Mouse (Mus musculus) CH12.LX (cell line): Measurements from ENCODE around the gene Cenpp. TPM values are rescaled to one million over a fixed set of nuclear protein-coding genes. Genes with fewer than 3 reads are reported as not detected.

Experiments used
- DNase-seq: peaks from one replicate; pipeline ENCODE4 v3.0.0-alpha.2; 2013; ENCODE audit errors: extremely low read depth
- H3K27ac ChIP-seq: 2 replicates; pipeline ENCODE4 v1.5.1; 2012; ENCODE audit warnings: low read depth, mild to moderate bottlenecking, control low read depth, moderate library complexity; ENCODE audit not compliant: insufficient read depth
- H3K27me3 ChIP-seq: replicated peaks from 2 replicates; pipeline ENCODE3; 2012; ENCODE audit warnings: inconsistent platforms
- H3K36me3 ChIP-seq, 2 experiments: replicated peaks in 1 of 2; 2 replicates each; pipeline versions ENCODE3 to v1.6.1; 2012; ENCODE audit warnings: inconsistent platforms in 1 of 2, low read length in 1 of 2, mild to moderate bottlenecking in 1 of 2, mixed read lengths in 1 of 2, moderate library complexity in 1 of 2; ENCODE audit not compliant: control insufficient read depth in 1 of 2, insufficient read depth in 1 of 2
- H3K4me1 ChIP-seq, 2 experiments: 2 replicates each; pipeline ENCODE4 v1.6.1; 2012; ENCODE audit warnings: inconsistent platforms in 1 of 2, moderate library complexity in 1 of 2; ENCODE audit not compliant: insufficient read depth in 2 of 2, control insufficient read depth in 1 of 2
- H3K4me2 ChIP-seq: 2 replicates; pipeline ENCODE4 v1.6.1; 2012; ENCODE audit warnings: low read depth, mild to moderate bottlenecking, control low read depth; ENCODE audit not compliant: poor library complexity, insufficient read depth, severe bottlenecking
- H3K4me3 ChIP-seq, 3 experiments: fragments of 150-350 bp in 1 of 3; sonication (generic) in 1 of 3; replicated peaks in 1 of 3; 2 replicates each; pipeline versions ENCODE3 to v1.5.1; 2011 to 2012; ENCODE audit warnings: low read depth in 2 of 3, low read length in 2 of 3, mild to moderate bottlenecking in 2 of 3, moderate library complexity in 2 of 3, control low read depth in 1 of 3, improper control_type of control experiment in 1 of 3, inconsistent platforms in 1 of 3, mixed read lengths in 1 of 3; ENCODE audit not compliant: poor library complexity in 1 of 3
- H3K79me2 ChIP-seq: replicated peaks from 2 replicates; pipeline ENCODE4 v1.6.1; 2012; ENCODE audit warnings: mild to moderate bottlenecking, moderate library complexity; ENCODE audit not compliant: control insufficient read depth, poor library complexity, insufficient read depth, severe bottlenecking; ENCODE audit errors: extremely low read depth
- H3K9ac ChIP-seq: 2 replicates; pipeline ENCODE4 v1.6.1; 2012; ENCODE audit warnings: low read depth, mild to moderate bottlenecking, control low read depth, moderate library complexity; ENCODE audit not compliant: insufficient read depth
- H3K9me3 ChIP-seq: replicated peaks from 2 replicates; pipeline ENCODE3; 2012; ENCODE audit warnings: low read length, inconsistent platforms, mixed read lengths
- CHD1 ChIP-seq: IDR thresholded peaks from 2 replicates; pipeline ENCODE4 v1.6.1; 2012; ENCODE audit warnings: low read depth, low read length, improper control_type of control experiment, inconsistent platforms
- CTCF ChIP-seq, 2 experiments: IDR thresholded peaks in 1 of 2; conservative IDR thresholded peaks in 1 of 2; 2 replicates each; pipeline ENCODE4 v1.5.1; 2011 to 2012; ENCODE audit warnings: low read depth in 2 of 2, low read length in 2 of 2, improper control_type of control experiment in 1 of 2, inconsistent platforms in 1 of 2, mild to moderate bottlenecking in 1 of 2, moderate library complexity in 1 of 2
- E2F4 ChIP-seq: IDR thresholded peaks from 2 replicates; pipeline ENCODE4 v1.6.1; 2011; ENCODE audit warnings: low read depth, low read length, improper control_type of control experiment; ENCODE audit not compliant: insufficient replicate concordance
- EP300 ChIP-seq: IDR thresholded peaks from 2 replicates; pipeline ENCODE4 v1.6.1; 2011; ENCODE audit warnings: low read length, improper control_type of control experiment
- ETS1 ChIP-seq: conservative IDR thresholded peaks from 2 replicates; pipeline ENCODE4 v1.6.1; 2012; ENCODE audit warnings: low read depth, mild to moderate bottlenecking, inconsistent platforms, low read length, improper control_type of control experiment, moderate library complexity
- GABPA ChIP-seq: IDR thresholded peaks from 2 replicates; pipeline ENCODE4 v1.6.1; 2012; ENCODE audit warnings: low read depth, low read length, improper control_type of control experiment, inconsistent platforms; ENCODE audit not compliant: insufficient replicate concordance
- HCFC1 ChIP-seq: IDR thresholded peaks from 2 replicates; pipeline ENCODE4 v1.6.1; 2012; ENCODE audit warnings: low read depth, mild to moderate bottlenecking, inconsistent platforms, low read length, improper control_type of control experiment
- JUND ChIP-seq: conservative IDR thresholded peaks from 2 replicates; pipeline ENCODE4 v1.6.1; 2011; ENCODE audit warnings: low read depth, low read length, improper control_type of control experiment
- KAT2A ChIP-seq: IDR thresholded peaks from 2 replicates; pipeline ENCODE4 v1.6.1; 2012; ENCODE audit warnings: low read length, improper control_type of control experiment, inconsistent platforms; ENCODE audit not compliant: insufficient replicate concordance
- MAZ ChIP-seq: IDR thresholded peaks from 2 replicates; pipeline ENCODE4 v1.6.1; 2012; ENCODE audit warnings: low read depth, mild to moderate bottlenecking, inconsistent platforms, low read length, improper control_type of control experiment, moderate library complexity
- MEF2A ChIP-seq: IDR thresholded peaks from 2 replicates; pipeline ENCODE4 v1.6.1; 2014; ENCODE audit warnings: low read depth, mild to moderate bottlenecking, inconsistent platforms, low read length, improper control_type of control experiment, borderline replicate concordance
- MYC ChIP-seq: IDR thresholded peaks from 2 replicates; pipeline ENCODE4 v1.6.1; 2011; ENCODE audit warnings: low read depth, mild to moderate bottlenecking, improper control_type of control experiment, low read length
- NRF1 ChIP-seq: IDR thresholded peaks from 2 replicates; pipeline ENCODE4 v1.6.1; 2014; ENCODE audit warnings: low read depth, mild to moderate bottlenecking, inconsistent platforms, low read length, improper control_type of control experiment, moderate library complexity
- RAD21 ChIP-seq: IDR thresholded peaks from 2 replicates; pipeline ENCODE4 v1.6.1; 2011; ENCODE audit warnings: low read depth, mild to moderate bottlenecking, low read length, improper control_type of control experiment, moderate library complexity
- RCOR1 ChIP-seq: conservative IDR thresholded peaks from 2 replicates; pipeline ENCODE4 v1.6.1; 2012; ENCODE audit warnings: low read depth, mild to moderate bottlenecking, inconsistent platforms, low read length, improper control_type of control experiment
- TCF12 ChIP-seq: IDR thresholded peaks from 2 replicates; pipeline ENCODE4 v1.6.1; 2014; ENCODE audit warnings: low read depth, mild to moderate bottlenecking, inconsistent platforms, low read length, improper control_type of control experiment
- UBTF ChIP-seq: IDR thresholded peaks from 2 replicates; pipeline ENCODE4 v1.6.1; 2012; ENCODE audit warnings: low read depth, mild to moderate bottlenecking, inconsistent platforms, low read length, improper control_type of control experiment, moderate library complexity
- USF1 ChIP-seq: IDR thresholded peaks from 2 replicates; pipeline ENCODE4 v1.6.1; 2014; ENCODE audit warnings: low read depth, mild to moderate bottlenecking, inconsistent platforms, low read length, improper control_type of control experiment
- USF2 ChIP-seq: conservative IDR thresholded peaks from 2 replicates; pipeline ENCODE4 v1.6.1; 2011; ENCODE audit warnings: low read depth, low read length, improper control_type of control experiment
- ZC3H11A ChIP-seq: IDR thresholded peaks from 2 replicates; pipeline ENCODE4 v1.6.1; 2012; ENCODE audit warnings: low read depth, mild to moderate bottlenecking, inconsistent platforms, low read length, improper control_type of control experiment
- ZMIZ1 ChIP-seq: IDR thresholded peaks from 2 replicates; pipeline ENCODE4 v1.6.1; 2012; ENCODE audit warnings: low read depth, mild to moderate bottlenecking, inconsistent platforms, low read length, improper control_type of control experiment
- dilution Hi-C: fragments of 300-500 bp; cut with MboI; formaldehyde crosslinking; loops from 2 replicates; pipeline ENCODE4 v1.14.3; 2020; ENCODE audit warnings: low sequenced_read_pairs; ENCODE audit not compliant: extremely low pct_unique_long_range_greater_than_20kb, extremely low pct_ligation_motif_present
- in situ Hi-C: fragments of 300-500 bp; cut with MboI; formaldehyde crosslinking; loops from 3 replicates; pipeline ENCODE4 v1.14.3; 2019; ENCODE audit warnings: low sequenced_read_pairs, low pct_ligation_motif_present, low pct_unique_long_range_greater_than_20kb, mixed read lengths
- polyA plus RNA-seq: library from polyadenylated mRNA; unstranded; fragments of >175 nt; gene quantifications from 2 replicates; pipeline ENCODE4 v1.2.1, GENCODE M21; 2012; ENCODE audit warnings: low read depth; ENCODE audit not compliant: insufficient read length
- total RNA-seq, 2 experiments: library from RNA; depleted of rRNA; stranded (reverse); fragments of 300-350 nt in 1 of 2; fragments of >200 nt in 1 of 2; gene quantifications; 2 replicates each; pipeline ENCODE4 v1.2.3; 2012 to 2014

Gene Cenpp
- total and polyA plus RNA-seq, 3 experiments = 11.2 to 35.3 (median 11.8) TPM

- no peak overlapping the region for H3K9ac ChIP-seq
- H3K4me3 ChIP-seq = no peak overlapping the region
- H3K4me2 ChIP-seq = no peak overlapping the region
- no peaks in the 10 kb centered on the region for H3K27me3 ChIP-seq
- dilution Hi-C loops = no loop called here
- no peak for DNase-seq
- H3K27ac ChIP-seq = no peak overlapping the region
- TF ChIP-seq ETS1 (no peak), NRF1 (no peak), GABPA (no peak), CHD1 (no peak), EP300 (no peak), USF2 (no peak), E2F4 (no peak), MAZ (no peak), ZMIZ1 (no peak), HCFC1 (no peak), KAT2A (no peak), USF1 (no peak)
- in situ Hi-C loops = no loop called here
- no peaks in the 10 kb centered on the region for H3K4me1 ChIP-seq
- H3K9me3 ChIP-seq = no peaks in the 10 kb centered on the region
- no peaks in the 10 kb centered on the region for H3K79me2 ChIP-seq
- no peaks in the 10 kb centered on the region for H3K36me3 ChIP-seq
Observed at GRCm38 (mm10) chr13:49480551-49480950, 172.0 kb downstream of the Cenpp start.

GRCm38 (mm10) chr13:49480057-49480456 is 172.5 kb downstream of the Cenpp start:
- no peak for DNase-seq
- H3K9ac ChIP-seq = no peak overlapping the region
- no peaks in the 10 kb centered on the region for H3K27me3 ChIP-seq
- no peak for TF ChIP-seq NRF1
- no peak for TF ChIP-seq RAD21
- no peak for TF ChIP-seq TCF12
- TF ChIP-seq MEF2A = no peak
- no peak for TF ChIP-seq UBTF
- TF ChIP-seq USF1 = no peak
- no peak for TF ChIP-seq ETS1
- no peak for TF ChIP-seq MYC
- no peak for TF ChIP-seq USF2
- no peak for TF ChIP-seq ZC3H11A
- TF ChIP-seq E2F4 = no peak
- TF ChIP-seq RCOR1 = no peak
- no peak for TF ChIP-seq CTCF (conservative IDR thresholded peaks at IDR 0.05 in 1 of 2, IDR thresholded peaks at IDR 0.05 in 1 of 2; ENCODE audit: low read depth in 2 of 2, low read length in 2 of 2)
- no peak for TF ChIP-seq JUND
- H3K4me3 ChIP-seq = no peak overlapping the region
- no peak overlapping the region for H3K4me2 ChIP-seq
- in situ Hi-C loops = no loop called here
- H3K36me3 ChIP-seq = no peaks in the 10 kb centered on the region
- no peaks in the 10 kb centered on the region for H3K4me1 ChIP-seq
- no peak overlapping the region for H3K27ac ChIP-seq
- dilution Hi-C loops = no loop called here
- H3K9me3 ChIP-seq = no peaks in the 10 kb centered on the region
- H3K79me2 ChIP-seq = no peaks in the 10 kb centered on the region
